Mouse (Mus musculus) activated CD4-positive, CD25-positive, alpha-beta regulatory T cell, adult 4 months (primary cell): ENCODE data around the gene Ces1f. TPM values are rescaled to one million over a fixed set of nuclear protein-coding genes. Genes with fewer than 3 reads are reported as not detected.

ENCODE experiments used
- polyA plus RNA-seq, 2 experiments: library from polyadenylated mRNA; unstranded; fragments of 100-300 nt; shearing (Covaris generic); gene quantifications; one replicate each; pipeline ENCODE4 v1.2.1; 2017

Ces1f gene
- polyA plus RNA-seq, 2 experiments from 2014 or later: not detected

Other genes starting within 250 kb of the Ces1f start
- not detected for gene Ces1a, start 231.6 kb downstream of the Ces1f start, polyA plus RNA-seq
- gene Ces1b, start 199.7 kb downstream of the Ces1f start, polyA plus RNA-seq: not detected
- gene Ces1c, start 148.5 kb downstream of the Ces1f start, polyA plus RNA-seq: not detected
- gene Ces1d, start 81.9 kb downstream of the Ces1f start, polyA plus RNA-seq: not detected
- gene Ces1e, start 50.1 kb downstream of the Ces1f start, polyA plus RNA-seq: not detected
- gene Ces1g, start 57.6 kb upstream of the Ces1f start, polyA plus RNA-seq: not detected
- not detected for gene Ces1h, start 100.0 kb upstream of the Ces1f start, polyA plus RNA-seq